8 mouse cellular contexts compared by ENCODE assay signal in the genomic region with DNA sequence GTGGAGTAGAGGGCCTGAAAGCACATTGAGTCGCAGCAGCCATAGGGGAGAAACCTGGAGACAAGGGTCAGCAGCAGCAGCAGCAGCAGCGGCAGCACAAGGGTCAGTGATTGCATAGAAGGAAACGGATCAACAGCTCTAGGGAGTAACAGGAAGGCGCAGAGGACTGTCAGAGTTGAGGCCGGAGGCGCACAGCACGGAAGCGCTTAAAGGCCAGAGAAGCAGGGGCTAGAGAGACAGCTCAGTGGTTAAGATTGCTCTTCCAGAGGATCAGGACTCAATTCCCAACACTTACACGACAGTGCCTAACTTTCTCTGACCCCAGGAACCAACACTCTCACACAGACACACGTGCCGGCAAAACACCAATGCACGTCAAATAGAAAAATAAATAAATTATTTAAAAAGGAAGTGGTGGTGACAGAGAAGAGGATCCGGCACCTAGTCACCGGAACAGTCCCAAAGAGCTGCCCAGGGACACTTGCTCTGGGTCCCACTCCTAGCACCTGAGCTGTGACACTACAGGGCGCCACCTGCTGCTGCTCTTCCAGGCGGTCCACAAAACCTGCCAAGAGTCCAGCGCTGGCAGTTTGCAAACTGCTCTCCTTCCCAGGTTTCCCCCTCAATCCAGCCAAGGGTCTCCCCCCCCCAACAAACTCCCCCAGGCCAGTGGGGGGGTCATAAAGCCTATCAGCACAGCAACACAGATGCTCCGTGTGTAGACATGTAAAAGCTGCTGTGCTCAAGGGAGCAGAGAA. TPM values are rescaled to one million over a fixed set of nuclear protein-coding genes. Genes with fewer than 3 reads are reported as not detected.
DNase-seq lines count a peak whose midpoint lies in the region; ATAC-seq and TF ChIP-seq lines count a peak whose summit lies in the region.

No protein-coding gene starts in this region.

- peak; percentile 2 for DNase-seq in gastrocnemius, postnatal 10 days
- DNase-seq in gastrocnemius, adult 8-10 months (ENCODE audit: low spot score in 2 of 2) = no peak
- DNase-seq in kidney, adult 2 months = peak; percentile 47
- no peak for DNase-seq in testis, postnatal 10 days (ENCODE audit: low spot score)
- no peak for DNase-seq in Muller cell, postnatal 12 days (ENCODE audit: inconsistent ontology term)
- no peak for DNase-seq in layer of hippocampus, adult 11-12 months (ENCODE audit: low spot score)

- peak; percentile 57 for ATAC-seq in erythroblast, adult 5-6 weeks (replicated peaks; ENCODE audit: low FRiP score, poor library complexity, severe bottlenecking)

- H3K4me1 ChIP-seq in kidney, adult 2 months (ENCODE audit: control insufficient read depth, insufficient read depth, low read length) = no peaks in the 10 kb centered on the region; the same call in 1 of the 2 replicates

- no peak for TF ChIP-seq CTCF in kidney, adult 2 months (conservative IDR thresholded peaks at IDR 0.05; ENCODE audit: insufficient read depth, insufficient read length, low read depth, low read length)

- H3K36me3 ChIP-seq in kidney, adult 2 months (ENCODE audit: control insufficient read depth, insufficient read depth, low read length) = no peaks in the 10 kb centered on the region
- H3K36me3 ChIP-seq in macrophage (ENCODE audit: inconsistent target) = peaks cover 6% of the 10 kb centered on the region; the same call in 1 of the 2 replicates

- peak overlapping the region; percentile 6; the same call in 1 of the 2 replicates for H3K4me3 ChIP-seq in kidney, adult 2 months (ENCODE audit: insufficient read depth, low read depth, low read length)
- peak overlapping the region; percentile 5; the same call in 1 of the 2 replicates for H3K4me3 ChIP-seq in macrophage (ENCODE audit: inconsistent target)

- H3K79me2 ChIP-seq in macrophage (ENCODE audit: inconsistent target) = peaks cover 61% of the 10 kb centered on the region

- no peak for TF ChIP-seq POLR2A in kidney, adult 2 months (IDR thresholded peaks at IDR 0.05; ENCODE audit: low read depth, low read length)

- no peaks in the 10 kb centered on the region for H3K27me3 ChIP-seq in kidney, adult 2 months (replicated peaks; ENCODE audit: control insufficient read depth, insufficient read depth, low read length)

- WGBS in kidney, adult 2 months = 63% methylated on average over 18 of the region's 18 CpGs
- 69% methylated on average over 17 of the region's 18 CpGs for WGBS in macrophage (ENCODE audit: missing documents)

- peak overlapping the region; percentile 48; the same call in 1 of the 2 replicates for H3K27ac ChIP-seq in kidney, adult 2 months (ENCODE audit: insufficient read depth, low read depth, low read length)
- H3K27ac ChIP-seq in macrophage = no peak overlapping the region; the same call in 1 of the 2 replicates

RNA-seq across cellular contexts. Expression of gene Stx2, which starts 2.2 kb away (rescaled TPM):
- total RNA-seq in gastrocnemius, postnatal 10 days (2021) = 10 to 100 TPM; 11.5 to 15.3 TPM
- 1 to 10 TPM; 3.0 to 6.3 (median 5.8) TPM for total RNA-seq in gastrocnemius, adult 8-10 months (2022)
- 48.0 and 57.3 TPM in 2 replicates for total RNA-seq in erythroblast, adult 5-6 weeks (2015; ENCODE audit: low replicate concordance)
- total RNA-seq in erythroblast, adult 5-6 weeks (2017; ENCODE audit: low replicate concordance) = 160 and 298 TPM in 2 replicates
- 22.4 and 24.8 TPM in 2 replicates for polyA plus RNA-seq in kidney, adult 2 months (2012; rRNA removed)
- total RNA-seq in macrophage (2018; cell fraction: chromatin; rRNA removed) = 100 to 1,000 TPM in 14 of 26 experiments, 10 to 100 TPM in 12; 11.6 to 284 (median 101) TPM
- total RNA-seq in macrophage (2018; cell fraction: cytosol; rRNA removed) = 10 to 100 TPM; 25.0 to 73.9 (median 47.2) TPM
- total RNA-seq in macrophage (2018; cell fraction: nucleus; rRNA removed) = 100 to 1,000 TPM in 4 of 26 experiments, 10 to 100 TPM in 22; 19.4 to 149 (median 75.9) TPM
- polyA plus RNA-seq in macrophage (2018) = 27.3 to 62.9 TPM (median 37.2 TPM) in 3 replicates

RNA-seq across cellular contexts. Expression of gene Ran, which starts 13.7 kb away (rescaled TPM):
- 10 to 100 TPM; 88.5 to 91.3 TPM for total RNA-seq in gastrocnemius, postnatal 10 days (2021)
- 10 to 100 TPM; 78.9 to 95.9 (median 82.7) TPM for total RNA-seq in gastrocnemius, adult 8-10 months (2022)
- 125 and 151 TPM in 2 replicates for total RNA-seq in erythroblast, adult 5-6 weeks (2015; ENCODE audit: low replicate concordance)
- 77.9 and 87.8 TPM in 2 replicates for total RNA-seq in erythroblast, adult 5-6 weeks (2017; ENCODE audit: low replicate concordance)
- polyA plus RNA-seq in kidney, adult 2 months (2012; rRNA removed) = 45.6 and 48.6 TPM in 2 replicates
- 100 to 1,000 TPM in 1 of 26 experiments, 10 to 100 TPM in 23, 1 to 10 TPM in 2; 6.6 to 236 (median 19.2) TPM for total RNA-seq in macrophage (2018; cell fraction: chromatin; rRNA removed)
- total RNA-seq in macrophage (2018; cell fraction: cytosol; rRNA removed) = 100 to 1,000 TPM in 10 of 26 experiments, 10 to 100 TPM in 16; 70.3 to 139 (median 95.6) TPM
- total RNA-seq in macrophage (2018; cell fraction: nucleus; rRNA removed) = 10 to 100 TPM; 19.2 to 73.2 (median 35.2) TPM
- 57.8 to 345 TPM (median 123 TPM) in 3 replicates for polyA plus RNA-seq in macrophage (2018)

RNA-seq across cellular contexts. Expression of gene Rimbp2, which starts 52.9 kb away (rescaled TPM):
- total RNA-seq in gastrocnemius, postnatal 10 days (2021) = under 1 TPM; 0.07 to 0.25 TPM
- total RNA-seq in gastrocnemius, adult 8-10 months (2022) = under 1 TPM in 1 of 4 experiments, not detected in 3; 0.12 TPM
- not detected in 2 replicates for total RNA-seq in erythroblast, adult 5-6 weeks (2015; ENCODE audit: low replicate concordance)
- total RNA-seq in erythroblast, adult 5-6 weeks (2017; ENCODE audit: low replicate concordance) = not detected in 2 replicates
- polyA plus RNA-seq in kidney, adult 2 months (2012; rRNA removed) = 0.11 and 0.55 TPM in 2 replicates
- total RNA-seq in macrophage (2018; cell fraction: chromatin; rRNA removed) = not detected
- not detected for total RNA-seq in macrophage (2018; cell fraction: cytosol; rRNA removed)
- total RNA-seq in macrophage (2018; cell fraction: nucleus; rRNA removed) = not detected
- polyA plus RNA-seq in macrophage (2018) = not detected in 3 replicates

Comparison
In these comparisons a context has a peak if more than half of its experiments do, and no peak if none do; other contexts are left out.
1. DNase-seq: peak in gastrocnemius, postnatal 10 days (single experiment) and kidney, adult 2 months (single experiment); none in gastrocnemius, adult 8-10 months (0 of 2), testis, postnatal 10 days (single experiment), Muller cell, postnatal 12 days (single experiment) and layer of hippocampus, adult 11-12 months (single experiment).